Mouse (Mus musculus): ENCODE results near the gene Car12.

The Car12 gene

GRCm38 (mm10) chr9:66708816-66709555 is 4.5 kb upstream of the Car12 start:
- in situ Hi-C loops (cut with MboI, MseI), result loop anchor here (5.0 to 10.0 kb wide), 3 partner anchors 47 to 197 kb away; partner anchors contain the start of gene Fbxl22 (in 1 of the 2)

GRCm38 (mm10) chr9:66710626-66711025 is 2.9 kb upstream of the Car12 start:
- in situ Hi-C loops (cut with MboI, MseI), result no loop called here

- in situ Hi-C loops (cut with MboI, MseI), result no loop called here
These were observed 583 bp downstream of the Car12 start for GRCm38 (mm10) chr9:66714022-66714515.

- in situ Hi-C loops (cut with MboI, MseI), result no loop called here
These were observed 1.9 kb downstream of the Car12 start for GRCm38 (mm10) chr9:66715361-66715760.

GRCm38 (mm10) chr9:66716533-66716932 is 3.0 kb downstream of the Car12 start:
- in situ Hi-C loops (cut with MboI, MseI), result no loop called here

- in situ Hi-C loops (cut with MboI, MseI), result no loop called here
These were observed 7.4 kb downstream of the Car12 start for GRCm38 (mm10) chr9:66720686-66721450.

- in situ Hi-C loops (cut with MboI, MseI), result no loop called here
These were observed 8.8 kb downstream of the Car12 start for GRCm38 (mm10) chr9:66722187-66722868.

- in situ Hi-C loops (cut with MboI, MseI), result no loop called here
These were observed 9.4 kb downstream of the Car12 start for GRCm38 (mm10) chr9:66722869-66723272.

GRCm38 (mm10) chr9:66725591-66725990 is 12.1 kb downstream of the Car12 start:
- in situ Hi-C loops (cut with MboI, MseI), result loop anchor here in 1 of 2 experiments (5.0 kb wide), 1 partner anchor 83 kb away; no protein-coding TSS in a partner anchor

GRCm38 (mm10) chr9:66727333-66727732 is 13.8 kb downstream of the Car12 start:
- in situ Hi-C loops (cut with MboI, MseI), result loop anchor here in 1 of 2 experiments (5.0 kb wide), 1 partner anchor 85 kb away; no protein-coding TSS in a partner anchor

- in situ Hi-C loops (cut with MboI, MseI), result no loop called here
These were observed 17.1 kb downstream of the Car12 start for GRCm38 (mm10) chr9:66730556-66730955.

- in situ Hi-C loops (cut with MboI, MseI), result no loop called here
These were observed 17.8 kb downstream of the Car12 start for GRCm38 (mm10) chr9:66731284-66731683.

GRCm38 (mm10) chr9:66732791-66733691 is 19.6 kb downstream of the Car12 start:
- in situ Hi-C loops (cut with MboI, MseI), result no loop called here

GRCm38 (mm10) chr9:66734568-66734967 is 21.1 kb downstream of the Car12 start:
- in situ Hi-C loops (cut with MboI, MseI), result no loop called here

GRCm38 (mm10) chr9:66735122-66735521 is 21.6 kb downstream of the Car12 start:
- in situ Hi-C loops (cut with MboI, MseI), result no loop called here

- in situ Hi-C loops (cut with MboI, MseI), result no loop called here
These were observed 22.5 kb downstream of the Car12 start for GRCm38 (mm10) chr9:66736016-66736415.

GRCm38 (mm10) chr9:66736551-66736950 is 23.1 kb downstream of the Car12 start:
- in situ Hi-C loops (cut with MboI, MseI), result no loop called here

GRCm38 (mm10) chr9:66739516-66739915 is 26.0 kb downstream of the Car12 start:
- in situ Hi-C loops (cut with MboI, MseI), result no loop called here

GRCm38 (mm10) chr9:66744531-66744930 is 31.0 kb downstream of the Car12 start:
- in situ Hi-C loops (cut with MboI, MseI), result no loop called here

- in situ Hi-C loops (cut with MboI, MseI), result no loop called here
These were observed 34.9 kb downstream of the Car12 start for GRCm38 (mm10) chr9:66748390-66748789.

GRCm38 (mm10) chr9:66752849-66753248 is 39.4 kb downstream of the Car12 start:
- in situ Hi-C loops (cut with MboI, MseI), result no loop called here
